Mouse (Mus musculus) c-Kit-positive CD71-positive TER-119-negative erythroid progenitor cells, embryonic 14.5 days (primary cell): ENCODE results near the gene Iqch.

Source experiments
- DNase-seq: peaks from one replicate; pipeline ENCODE4 v3.0.0-alpha.2; 2013; ENCODE audit warnings: low read depth

Gene Iqch

GRCm38 (mm10) chr9:63612565-63613515 is 10.5 kb upstream of the Iqch start:
- DNase-seq, result no peak

GRCm38 (mm10) chr9:63611967-63612366 is 9.7 kb upstream of the Iqch start:
- DNase-seq, result no peak

GRCm38 (mm10) chr9:63610841-63611366 is 8.6 kb upstream of the Iqch start:
- DNase-seq, result no peak

GRCm38 (mm10) chr9:63610231-63610630 is 7.9 kb upstream of the Iqch start:
- DNase-seq, result no peak

- no peak for DNase-seq
Observed at GRCm38 (mm10) chr9:63609776-63610175, 7.5 kb upstream of the Iqch start.

GRCm38 (mm10) chr9:63609246-63609645 is 7.0 kb upstream of the Iqch start:
- DNase-seq, result no peak

- no peak for DNase-seq
Observed at GRCm38 (mm10) chr9:63608006-63608405, 5.7 kb upstream of the Iqch start.

- DNase-seq, result peak; percentile 30
Observed at GRCm38 (mm10) chr9:63606594-63606993, 4.3 kb upstream of the Iqch start.

- DNase-seq, result peak; percentile 23
Observed at GRCm38 (mm10) chr9:63603849-63604248, 1.6 kb upstream of the Iqch start.

- DNase-seq, result no peak
Observed at GRCm38 (mm10) chr9:63596660-63597059, 5.6 kb downstream of the Iqch start.

GRCm38 (mm10) chr9:63595652-63596051 is 6.6 kb downstream of the Iqch start:
- no peak for DNase-seq

- no peak for DNase-seq
Observed at GRCm38 (mm10) chr9:63595032-63595431, 7.3 kb downstream of the Iqch start.

GRCm38 (mm10) chr9:63591661-63592256 is 10.5 kb downstream of the Iqch start:
- no peak for DNase-seq

GRCm38 (mm10) chr9:63590592-63590991 is 11.7 kb downstream of the Iqch start:
- DNase-seq, result no peak

GRCm38 (mm10) chr9:63589209-63589608 is 13.1 kb downstream of the Iqch start:
- DNase-seq, result no peak

GRCm38 (mm10) chr9:63585251-63585650 is 17.0 kb downstream of the Iqch start:
- no peak for DNase-seq

- DNase-seq, result no peak
Observed at GRCm38 (mm10) chr9:63581778-63582177, 20.5 kb downstream of the Iqch start.

GRCm38 (mm10) chr9:63580046-63580445 is 22.2 kb downstream of the Iqch start:
- no peak for DNase-seq

GRCm38 (mm10) chr9:63579644-63580043 is 22.6 kb downstream of the Iqch start:
- DNase-seq, result no peak

- DNase-seq, result no peak
Observed at GRCm38 (mm10) chr9:63577469-63577868, 24.8 kb downstream of the Iqch start.

- no peak for DNase-seq
Observed at GRCm38 (mm10) chr9:63572874-63573273, 29.4 kb downstream of the Iqch start.

GRCm38 (mm10) chr9:63571895-63572294 is 30.4 kb downstream of the Iqch start:
- DNase-seq, result no peak

GRCm38 (mm10) chr9:63568808-63569207 is 33.5 kb downstream of the Iqch start:
- no peak for DNase-seq
